Mouse (Mus musculus): ENCODE measurements around the gene Tmem39b. TPM values are rescaled to one million over a fixed set of nuclear protein-coding genes. Genes with fewer than 3 reads are reported as not detected.
"Not testable (repeated sequence)": the region's sequence is repeated elsewhere in the genome, so short reads cannot be mapped to it uniquely, and the experiment has no call there.

Gene Tmem39b
- polyA plus RNA-seq, 1 experiment: 21.1 TPM

- Histone ChIP-seq H3K4me3 (ENCODE audit: insufficient read depth, low read length) (no peak overlapping the region), H3K27ac (ENCODE audit: insufficient read depth, low read length) (no peak overlapping the region), H3K4me1 (ENCODE audit: control insufficient read depth, insufficient read depth, low read length) (no peaks in the 10 kb centered on the region; the same call in 1 of the 2 replicates)
- TF ChIP-seq CTCF (IDR thresholded peaks at IDR 0.05; ENCODE audit: extremely low read depth, insufficient read depth, low read length) (no peak), POLR2A (IDR thresholded peaks at IDR 0.05; ENCODE audit: extremely low read depth, insufficient read depth, low read length) (no peak)
Measured at GRCm38 (mm10) chr4:129731423-129731822, 34.8 kb upstream of the Tmem39b start.

GRCm38 (mm10) chr4:129716310-129716709 lies 19.7 kb upstream of the Tmem39b start:
- Histone ChIP-seq H3K27ac (ENCODE audit: insufficient read depth, low read length) (no peak overlapping the region), H3K4me1 (ENCODE audit: control insufficient read depth, insufficient read depth, low read length) (peaks cover 5% of the 10 kb centered on the region; the same call in 1 of the 2 replicates), H3K4me3 (ENCODE audit: insufficient read depth, low read length) (no peak overlapping the region)
- TF ChIP-seq CTCF (IDR thresholded peaks at IDR 0.05; ENCODE audit: extremely low read depth, insufficient read depth, low read length) (no peak), POLR2A (IDR thresholded peaks at IDR 0.05; ENCODE audit: extremely low read depth, insufficient read depth, low read length) (no peak)

DNA sequence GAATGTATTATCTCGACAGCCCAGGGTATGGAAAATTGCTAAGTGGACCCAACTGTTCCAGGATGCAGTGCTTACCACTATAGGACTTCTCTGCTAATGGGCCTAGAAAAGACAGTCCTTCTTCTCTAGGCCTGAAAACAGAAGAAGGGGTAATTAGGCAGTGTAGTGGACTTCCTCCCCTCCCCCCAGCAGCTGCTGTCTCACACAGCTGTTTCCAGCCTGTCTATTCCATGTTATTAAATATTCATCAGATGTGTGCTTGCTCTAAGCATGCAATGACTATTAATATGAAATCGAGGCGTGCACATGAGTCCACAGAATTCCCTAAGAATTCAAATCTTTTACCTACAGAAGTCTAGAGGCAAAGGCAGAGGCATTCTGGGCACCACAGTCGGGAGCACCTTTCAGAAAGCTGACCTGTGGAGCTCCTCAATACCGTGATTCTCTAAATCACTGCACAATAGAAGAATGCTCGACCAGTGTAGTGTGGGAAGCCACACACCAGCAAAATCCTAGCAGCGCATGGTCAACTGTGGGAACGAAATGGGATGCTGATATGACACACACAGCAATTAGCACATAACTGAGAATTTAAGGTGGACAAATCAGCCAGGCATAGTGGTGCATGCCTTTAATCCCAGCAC lies 13.0 kb upstream of the Tmem39b start:
- Histone ChIP-seq H3K27ac (ENCODE audit: insufficient read depth, low read length) (no peak overlapping the region; the same call in 1 of the 2 replicates), H3K4me3 (ENCODE audit: insufficient read depth, low read length) (no peak overlapping the region), H3K4me1 (ENCODE audit: control insufficient read depth, insufficient read depth, low read length) (peaks cover 6% of the 10 kb centered on the region; the same call in 1 of the 2 replicates)
- no peak for TF ChIP-seq POLR2A (IDR thresholded peaks at IDR 0.05; ENCODE audit: extremely low read depth, insufficient read depth, low read length)
- no peak for TF ChIP-seq CTCF (IDR thresholded peaks at IDR 0.05; ENCODE audit: extremely low read depth, insufficient read depth, low read length)

DNA sequence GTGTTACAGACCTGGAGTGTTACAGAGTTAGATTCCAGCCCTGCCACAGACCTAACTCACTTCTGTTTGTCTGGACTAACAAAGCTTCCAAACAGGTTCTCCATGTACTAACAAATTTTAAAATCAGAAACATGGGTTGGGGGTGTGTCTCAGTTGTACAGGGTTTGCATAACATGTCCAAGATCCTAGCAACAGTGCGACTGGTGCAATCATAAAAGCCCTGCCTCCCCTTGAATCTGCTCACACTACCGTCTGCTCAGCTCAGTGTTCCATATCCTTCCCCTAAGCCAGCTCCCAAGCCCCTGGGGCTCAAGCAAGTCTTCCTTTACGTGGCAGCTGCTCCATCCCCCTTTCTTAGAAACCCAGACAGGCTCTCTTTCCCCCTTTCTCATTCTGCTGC lies 10.1 kb upstream of the Tmem39b start:
- no peak overlapping the region for H3K4me3 ChIP-seq (ENCODE audit: insufficient read depth, low read length)
- peaks cover 12% of the 10 kb centered on the region for H3K4me1 ChIP-seq (ENCODE audit: control insufficient read depth, insufficient read depth, low read length)
- no peak overlapping the region for H3K27ac ChIP-seq (ENCODE audit: insufficient read depth, low read length)
- peak; percentile 40; the same call in 1 of the 2 replicates for TF ChIP-seq POLR2A (IDR thresholded peaks at IDR 0.05; ENCODE audit: extremely low read depth, insufficient read depth, low read length)
- TF ChIP-seq CTCF (IDR thresholded peaks at IDR 0.05; ENCODE audit: extremely low read depth, insufficient read depth, low read length): no peak

DNA sequence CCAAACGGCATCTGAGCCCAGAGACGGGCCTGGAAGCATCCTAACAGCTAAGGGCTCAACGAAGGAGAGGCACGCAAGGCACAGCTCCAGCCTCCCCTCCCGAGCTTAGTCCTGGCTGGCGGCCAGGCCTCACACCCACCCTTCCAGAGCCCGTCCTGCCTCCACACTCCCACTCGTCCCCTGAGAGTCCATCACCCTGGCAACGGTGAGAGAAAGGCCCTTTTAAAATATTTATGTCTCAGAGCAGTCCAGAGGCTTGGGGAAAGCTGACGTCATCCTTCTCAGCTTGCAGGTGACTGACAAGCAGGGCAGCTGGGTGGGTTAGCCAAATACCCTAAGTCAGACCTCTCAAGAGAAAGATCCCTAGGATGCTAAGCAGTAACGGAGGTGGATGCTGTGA lies 5.8 kb upstream of the Tmem39b start:
- Histone ChIP-seq H3K4me3 (ENCODE audit: insufficient read depth, low read length) (no peak overlapping the region), H3K4me1 (ENCODE audit: control insufficient read depth, insufficient read depth, low read length) (peaks cover 9% of the 10 kb centered on the region), H3K27ac (ENCODE audit: insufficient read depth, low read length) (peak overlapping the region; percentile 14)
- no peak for TF ChIP-seq CTCF (IDR thresholded peaks at IDR 0.05; ENCODE audit: extremely low read depth, insufficient read depth, low read length)
- TF ChIP-seq POLR2A (IDR thresholded peaks at IDR 0.05; ENCODE audit: extremely low read depth, insufficient read depth, low read length): peak; percentile 40; the same call in 1 of the 2 replicates

DNA sequence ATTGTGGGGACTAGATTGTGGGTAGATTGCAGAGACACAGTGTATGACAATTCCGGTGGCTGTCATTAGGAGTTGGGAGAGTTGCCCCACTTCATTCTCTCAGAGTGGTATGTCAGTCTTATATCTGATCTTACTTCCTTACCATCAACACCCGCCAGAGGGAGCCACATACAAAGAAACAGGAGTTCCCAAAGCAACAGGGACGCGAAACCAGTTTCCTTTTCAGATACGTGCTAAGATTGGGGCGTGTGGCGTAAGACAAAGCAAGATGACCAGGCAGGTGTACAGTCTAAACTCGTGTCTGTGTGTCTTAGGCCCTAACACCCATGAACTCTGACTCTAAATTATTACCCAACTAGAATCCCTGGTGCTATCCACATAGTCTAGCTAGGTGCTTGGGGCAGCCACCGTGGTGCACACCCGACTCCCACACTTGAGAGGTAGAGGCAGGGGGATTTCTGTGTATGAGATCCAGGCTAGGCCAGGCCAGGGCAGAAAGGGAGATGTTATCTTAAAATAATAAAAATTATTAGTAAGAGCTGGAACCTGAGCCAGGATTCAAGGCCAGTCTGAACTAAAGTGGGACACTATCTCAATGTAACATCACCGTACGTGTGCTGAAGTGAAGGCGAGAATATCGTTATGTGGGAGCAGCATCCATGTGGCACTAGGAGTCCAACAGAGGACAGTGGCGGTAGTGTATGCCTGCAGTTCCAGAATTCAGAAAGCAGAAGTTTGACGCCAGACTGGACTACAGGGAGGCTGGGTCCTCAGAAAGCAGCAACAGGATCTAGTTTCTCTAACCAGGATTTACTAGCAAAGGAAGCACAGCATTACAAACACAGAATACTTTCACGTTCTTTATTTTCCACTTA lies 5.1 kb upstream of the Tmem39b start:
- Histone ChIP-seq H3K27ac (ENCODE audit: insufficient read depth, low read length) (peak overlapping the region; percentile 14), H3K4me1 (ENCODE audit: control insufficient read depth, insufficient read depth, low read length) (peaks cover 9% of the 10 kb centered on the region)

DNA sequence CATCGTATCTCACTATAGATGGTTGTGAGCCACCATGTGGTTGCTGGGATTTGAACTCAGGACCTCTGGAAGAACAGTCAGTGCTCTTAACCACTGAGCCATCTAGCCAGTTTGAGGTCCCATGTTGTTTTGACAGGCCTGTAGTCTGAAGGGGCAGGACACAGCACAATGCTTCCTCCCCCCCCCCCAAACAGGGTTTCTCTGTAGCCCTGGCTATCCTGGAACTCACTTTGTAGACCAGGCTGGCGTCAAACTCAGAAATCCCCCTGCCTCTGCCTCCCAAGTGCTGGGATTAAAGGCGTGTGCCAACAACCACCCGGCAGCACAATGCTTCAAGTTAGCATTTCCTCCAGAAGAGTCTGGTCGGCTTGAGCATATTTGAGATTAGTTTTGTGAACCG lies 4.0 kb upstream of the Tmem39b start:
- H3K27ac ChIP-seq (ENCODE audit: insufficient read depth, low read length); H3K4me3 ChIP-seq (ENCODE audit: insufficient read depth, low read length); H3K4me1 ChIP-seq (ENCODE audit: control insufficient read depth, insufficient read depth, low read length): not testable (repeated sequence)

More for the DNA sequence above, 5.1 kb upstream of the Tmem39b start:
- no peak overlapping the region for H3K4me3 ChIP-seq (ENCODE audit: insufficient read depth, low read length)
- TF ChIP-seq CTCF (IDR thresholded peaks at IDR 0.05; ENCODE audit: extremely low read depth, insufficient read depth, low read length) (peak; percentile 83), POLR2A (IDR thresholded peaks at IDR 0.05; ENCODE audit: extremely low read depth, insufficient read depth, low read length) (no peak)

DNA sequence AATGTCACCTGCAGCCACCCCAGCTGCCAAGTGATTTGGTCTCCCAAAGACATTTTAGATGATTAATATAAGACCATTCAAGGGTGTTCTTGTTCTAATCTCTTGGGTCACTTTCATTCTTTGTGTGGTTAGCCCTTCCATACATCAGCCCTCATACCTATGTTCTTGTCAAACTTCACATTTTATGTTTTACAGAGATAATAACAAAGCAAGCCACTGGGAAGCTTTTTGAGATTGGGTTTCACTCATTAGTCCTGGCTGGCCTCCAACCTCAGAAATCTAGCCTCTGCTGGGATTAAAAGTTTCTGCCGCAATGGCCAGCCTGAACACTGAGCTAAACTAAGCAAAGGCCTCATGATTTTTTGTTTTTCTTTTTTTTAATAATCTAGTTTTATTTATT lies 3.6 kb upstream of the Tmem39b start:
- Histone ChIP-seq H3K27ac (ENCODE audit: insufficient read depth, low read length) (no peak overlapping the region), H3K4me1 (ENCODE audit: control insufficient read depth, insufficient read depth, low read length) (peaks cover 7% of the 10 kb centered on the region), H3K4me3 (ENCODE audit: insufficient read depth, low read length) (no peak overlapping the region)
- TF ChIP-seq CTCF (IDR thresholded peaks at IDR 0.05; ENCODE audit: extremely low read depth, insufficient read depth, low read length): no peak
- TF ChIP-seq POLR2A (IDR thresholded peaks at IDR 0.05; ENCODE audit: extremely low read depth, insufficient read depth, low read length): no peak

DNA sequence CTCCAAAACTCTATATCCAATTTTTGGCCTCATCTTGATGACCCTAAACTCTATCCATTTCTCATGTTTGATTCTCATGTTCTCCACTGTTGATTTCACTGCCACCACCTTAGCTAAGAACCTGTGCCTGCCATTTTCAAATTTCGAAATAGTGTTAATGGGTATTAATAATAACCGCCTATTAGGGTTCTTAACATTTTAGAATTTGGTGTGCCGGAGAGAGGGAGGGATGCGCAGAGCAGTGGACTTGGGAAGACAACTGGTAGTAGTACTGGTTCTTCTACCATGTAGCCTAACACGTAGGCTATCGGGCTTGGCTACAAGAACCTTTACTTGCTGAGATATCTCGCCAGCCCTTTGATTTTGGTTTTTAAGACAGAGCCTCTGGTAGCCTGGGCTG lies 553 bp upstream of the Tmem39b start:
- peak overlapping the region; percentile 2; the same call in 1 of the 2 replicates for H3K27ac ChIP-seq (ENCODE audit: insufficient read depth, low read length)

DNA sequence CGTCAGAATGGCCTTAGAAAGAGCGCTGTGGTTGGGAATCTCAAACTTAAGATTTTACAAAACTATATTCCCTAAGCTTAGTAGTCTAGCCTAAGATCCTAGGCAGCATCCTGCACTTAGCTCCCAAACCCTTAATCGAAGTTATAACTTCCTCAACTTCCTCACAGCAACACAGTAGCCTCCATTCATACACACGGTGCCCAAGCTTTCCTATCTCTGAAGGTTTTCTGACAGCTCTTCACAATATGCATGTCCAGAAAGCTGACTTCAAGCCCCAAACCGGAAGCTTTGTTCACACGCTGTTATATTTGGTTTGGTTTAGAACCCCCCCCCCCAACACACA lies 852 bp downstream of the Tmem39b start:
- TF ChIP-seq POLR2A (IDR thresholded peaks at IDR 0.05; ENCODE audit: extremely low read depth, insufficient read depth, low read length) (no peak), CTCF (IDR thresholded peaks at IDR 0.05; ENCODE audit: extremely low read depth, insufficient read depth, low read length) (no peak)
- H3K4me1 ChIP-seq (ENCODE audit: control insufficient read depth, insufficient read depth, low read length): no peaks in the 10 kb centered on the region
- no peak overlapping the region for H3K27ac ChIP-seq (ENCODE audit: insufficient read depth, low read length)
- peak overlapping the region; percentile 78 for H3K4me3 ChIP-seq (ENCODE audit: insufficient read depth, low read length)

More for the DNA sequence above, 553 bp upstream of the Tmem39b start:
- TF ChIP-seq CTCF (IDR thresholded peaks at IDR 0.05; ENCODE audit: extremely low read depth, insufficient read depth, low read length) (no peak), POLR2A (IDR thresholded peaks at IDR 0.05; ENCODE audit: extremely low read depth, insufficient read depth, low read length) (no peak)
- Histone ChIP-seq H3K4me1 (ENCODE audit: control insufficient read depth, insufficient read depth, low read length) (peaks cover 2% of the 10 kb centered on the region; the same call in 1 of the 2 replicates), H3K4me3 (ENCODE audit: insufficient read depth, low read length) (peak overlapping the region; percentile 78)
